Mouse (Mus musculus) forebrain, embryonic 10.5 days (tissue): ENCODE measurements at regions not wholly inside any gene's neighbourhood (a gene's known extent, or its start where the extent isn't known, plus 50 kb on each side); places are given as distances from the start of the nearest gene placed in this dataset.

Experiments
- DNase-seq: peaks from one replicate; pipeline ENCODE4 v3.0.0-alpha.2; 2017; ENCODE audit warnings: low spot score; ENCODE audit errors: extremely low spot score
- H3K27ac ChIP-seq: fragments of 300-500 bp; sonication (generic); 2 replicates; pipeline ENCODE4 v1.5.1; 2016; ENCODE audit warnings: mild to moderate bottlenecking
- H3K27me3 ChIP-seq: fragments of 300-500 bp; sonication (generic); 2 replicates; pipeline ENCODE4 v1.6.1; 2016; ENCODE audit warnings: mild to moderate bottlenecking; ENCODE audit not compliant: poor library complexity, severe bottlenecking
- H3K36me3 ChIP-seq: fragments of 300-500 bp; sonication (generic); replicated peaks from 2 replicates; pipeline ENCODE4 v1.6.1; 2016; ENCODE audit warnings: mild to moderate bottlenecking, moderate library complexity
- H3K4me1 ChIP-seq: fragments of 300-500 bp; sonication (generic); 2 replicates; pipeline ENCODE4 v1.6.1; 2016
- H3K4me3 ChIP-seq: fragments of 300-500 bp; sonication (generic); 2 replicates; pipeline ENCODE4 v1.5.1; 2016; ENCODE audit warnings: mild to moderate bottlenecking, moderate library complexity
- H3K9me3 ChIP-seq: fragments of 300-500 bp; sonication (generic); 2 replicates; pipeline ENCODE4 v1.6.1; 2016; ENCODE audit warnings: mild to moderate bottlenecking, moderate library complexity
- WGBS: fragments of 180-500 bp; shearing (Covaris S2); methylation state at CpG from one replicate; pipeline ENCODE4 v1.1.7; 2016; 5-methylcytosine and 5-hydroxymethylcytosine counted together

DNA sequence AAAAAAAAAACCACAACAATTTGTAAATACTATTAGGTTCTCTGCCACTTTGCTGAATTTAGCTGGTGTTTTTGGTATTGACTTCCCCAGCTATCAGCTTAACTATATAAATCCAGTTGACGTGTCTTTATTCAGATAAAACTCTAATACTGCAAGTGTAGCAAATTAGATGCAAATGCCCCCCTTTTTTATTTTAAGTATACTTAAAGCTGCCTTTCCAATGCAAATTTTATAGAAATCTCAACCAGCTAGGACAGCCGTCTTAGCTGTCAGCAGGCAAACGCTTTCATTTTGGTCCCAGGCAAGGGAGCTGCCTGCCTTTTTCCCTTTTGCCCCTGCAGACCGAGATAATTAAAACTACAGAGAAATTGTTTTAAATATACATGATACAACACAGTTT, 61.6 kb upstream of the Irx3 start:
- H3K36me3 ChIP-seq = no peaks in the 10 kb centered on the region
- H3K27ac ChIP-seq = no peak overlapping the region
- no peak overlapping the region for H3K4me3 ChIP-seq
- 26% methylated on average over 4 of the region's 4 CpGs for WGBS
- H3K27me3 ChIP-seq = peaks cover 100% of the 10 kb centered on the region
- no peaks in the 10 kb centered on the region for H3K9me3 ChIP-seq
- peaks cover 30% of the 10 kb centered on the region for H3K4me1 ChIP-seq
- DNase-seq = no peak

DNA sequence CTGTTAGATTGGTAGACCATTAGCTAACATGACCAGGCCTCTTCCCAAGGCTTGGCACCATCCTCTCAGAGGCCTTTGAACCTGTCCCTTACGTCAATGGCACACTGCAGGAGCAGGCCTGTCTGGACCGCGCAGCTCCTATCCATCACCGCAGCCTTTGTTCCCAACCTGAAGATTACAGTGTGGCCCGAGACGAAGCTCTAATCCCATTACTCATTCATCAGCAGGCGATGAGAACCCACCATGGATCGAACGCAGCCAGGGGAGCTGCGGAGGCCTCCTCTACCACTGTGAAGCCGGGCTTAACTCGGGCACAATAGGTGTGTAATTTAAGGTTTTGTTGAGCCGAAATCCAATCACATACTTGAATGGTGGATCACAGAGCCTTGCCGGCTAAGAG, 54.0 kb upstream of the Irx3 start:
- Histone ChIP-seq H3K9me3 (no peaks in the 10 kb centered on the region), H3K27me3 (peaks cover 100% of the 10 kb centered on the region), H3K27ac (no peak overlapping the region), H3K4me3 (no peak overlapping the region), H3K4me1 (peaks cover 26% of the 10 kb centered on the region), H3K36me3 (no peaks in the 10 kb centered on the region)
- 12% methylated on average over 14 of the region's 14 CpGs for WGBS
- peak; percentile 28 for DNase-seq

DNA sequence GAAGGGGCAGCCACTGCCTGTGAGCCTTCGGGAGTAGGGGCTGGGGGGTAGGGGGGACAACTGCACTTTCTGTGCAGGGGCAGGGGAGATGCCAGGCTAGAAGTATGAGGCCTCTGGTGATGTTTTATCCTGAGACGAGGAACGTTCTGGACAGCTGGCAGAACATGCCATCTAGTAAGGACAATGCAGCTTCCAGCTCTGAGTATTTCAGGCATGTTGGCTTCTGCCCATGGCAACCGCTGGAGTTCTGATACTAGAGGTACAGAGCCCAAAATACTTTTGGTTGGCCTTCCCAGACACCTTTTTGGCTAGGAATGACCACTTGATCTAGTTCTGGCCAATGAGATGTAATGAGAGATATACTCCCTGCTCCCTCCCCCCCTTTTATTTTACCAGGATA, 52.5 kb upstream of the Irx3 start:
- H3K27ac ChIP-seq = no peak overlapping the region
- peaks cover 29% of the 10 kb centered on the region for H3K4me1 ChIP-seq
- 83% methylated on average over 4 of the region's 4 CpGs for WGBS
- H3K4me3 ChIP-seq = no peak overlapping the region
- H3K27me3 ChIP-seq = peaks cover 100% of the 10 kb centered on the region
- no peaks in the 10 kb centered on the region for H3K36me3 ChIP-seq
- DNase-seq = no peak
- no peaks in the 10 kb centered on the region for H3K9me3 ChIP-seq

DNA sequence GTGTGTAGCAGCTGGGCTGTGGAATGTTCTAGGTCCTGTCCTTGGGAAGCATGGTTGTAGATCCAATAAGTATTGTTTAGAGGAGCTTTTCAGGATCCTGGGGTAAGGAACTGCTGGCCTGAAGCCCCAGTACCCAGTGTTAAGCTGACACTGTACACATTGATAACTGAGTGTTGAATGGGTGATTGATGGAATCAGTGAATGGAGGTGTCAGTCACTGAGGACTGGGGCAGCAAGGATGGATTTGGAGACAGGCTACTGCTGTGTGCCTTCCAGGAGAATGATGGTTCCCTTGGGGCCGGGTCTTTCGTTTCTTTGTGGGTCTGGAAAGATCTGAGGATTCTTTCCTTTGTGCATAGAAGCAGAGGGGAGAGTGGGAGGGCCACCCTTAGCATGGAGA, 51.9 kb upstream of the Irx3 start:
- Histone ChIP-seq H3K27ac (no peak overlapping the region), H3K4me3 (no peak overlapping the region), H3K36me3 (no peaks in the 10 kb centered on the region), H3K4me1 (peaks cover 29% of the 10 kb centered on the region), H3K9me3 (no peaks in the 10 kb centered on the region), H3K27me3 (peaks cover 100% of the 10 kb centered on the region)
- 54% methylated on average over 2 of the region's 2 CpGs for WGBS
- DNase-seq = no peak

DNA sequence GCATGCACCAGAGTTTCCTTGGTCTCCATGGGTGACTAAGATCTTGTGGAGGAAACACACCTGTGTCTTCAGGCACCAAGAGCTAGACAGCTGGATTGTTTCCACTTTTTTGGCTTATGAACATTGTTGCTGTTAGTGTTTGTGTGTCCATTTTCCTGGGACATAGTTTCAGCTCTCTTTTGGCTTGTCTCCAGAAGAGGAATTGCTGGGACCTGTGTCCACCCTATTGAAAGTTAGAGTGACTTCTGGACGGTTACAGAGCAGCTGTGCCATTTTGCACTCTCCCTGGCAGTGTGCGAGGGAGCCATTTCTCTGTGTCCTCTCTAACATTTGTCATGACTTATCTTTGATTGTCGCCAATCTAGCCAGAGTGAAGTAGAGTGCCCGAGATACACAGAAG, 51.5 kb upstream of the Irx3 start:
- Histone ChIP-seq H3K27me3 (peaks cover 100% of the 10 kb centered on the region), H3K4me1 (peaks cover 29% of the 10 kb centered on the region)
- WGBS = 77% methylated on average over 4 of the region's 4 CpGs

More for the DNA sequence above, 51.5 kb upstream of the Irx3 start:
- H3K4me3 ChIP-seq = no peak overlapping the region
- no peaks in the 10 kb centered on the region for H3K36me3 ChIP-seq
- H3K27ac ChIP-seq = no peak overlapping the region
- DNase-seq = no peak
- H3K9me3 ChIP-seq = no peaks in the 10 kb centered on the region
